Mouse (Mus musculus): ENCODE measurements around the gene Hk1.

Hk1 gene

DNA sequence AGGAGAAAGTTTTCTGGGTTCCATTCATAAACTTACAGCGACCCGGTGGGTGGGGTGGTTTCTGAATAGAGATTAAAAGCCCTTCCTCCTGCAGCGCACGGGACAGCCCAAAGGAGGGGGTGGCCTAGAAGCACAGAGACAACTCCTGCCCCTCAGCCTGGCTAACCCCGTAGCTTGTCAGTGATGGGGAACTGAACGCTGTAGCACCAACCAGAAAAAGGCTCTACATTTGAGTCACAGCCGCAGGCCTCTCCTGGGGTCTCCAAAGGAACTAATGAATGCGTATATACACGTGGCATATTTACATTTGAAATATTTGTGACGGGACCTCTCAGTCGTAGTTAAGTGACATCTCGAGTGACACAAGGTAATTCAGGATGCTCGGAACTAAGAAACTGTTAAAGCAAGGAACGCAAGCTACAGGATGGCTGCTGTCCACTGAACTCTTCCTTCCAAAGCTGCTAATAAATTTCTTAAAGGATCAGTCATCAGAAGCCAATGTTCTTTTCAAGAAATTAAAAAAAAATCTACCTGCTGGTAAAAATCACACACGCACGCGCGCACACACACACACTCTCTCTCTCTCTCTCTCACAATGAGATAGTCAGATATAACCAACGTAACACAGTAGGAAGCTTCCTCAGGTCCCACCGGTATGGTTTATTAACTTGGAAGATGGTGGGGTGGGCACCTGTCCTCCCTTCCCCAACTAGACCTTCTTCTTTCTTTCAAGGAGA is 44.9 kb downstream of the Hk1 start:
- TF ChIP-seq GATA4 (IDR thresholded peaks at IDR 0.05; ENCODE audit: insufficient replicate concordance, low read length) = no peak

DNA sequence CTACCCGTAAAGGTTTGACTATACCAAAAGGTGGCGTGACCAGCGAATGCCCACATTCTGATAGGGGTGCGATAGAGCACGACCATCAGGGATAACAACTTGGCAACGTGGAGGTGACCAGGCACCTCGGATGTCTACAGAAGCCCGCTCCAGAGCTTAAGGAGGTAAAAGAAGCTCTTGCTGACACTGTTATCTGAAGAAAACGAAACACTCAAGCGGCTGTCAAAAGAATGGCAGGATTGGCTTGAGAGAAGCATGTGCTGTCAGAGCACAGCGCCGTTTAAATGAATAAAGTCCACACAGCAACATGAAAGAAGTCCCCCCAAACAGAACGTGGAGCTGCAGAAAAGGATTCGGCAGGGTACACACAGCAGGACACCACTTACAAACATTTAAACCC is 46.4 kb downstream of the Hk1 start:
- TF ChIP-seq GATA4 (IDR thresholded peaks at IDR 0.05; ENCODE audit: insufficient replicate concordance, low read length) = no peak

DNA sequence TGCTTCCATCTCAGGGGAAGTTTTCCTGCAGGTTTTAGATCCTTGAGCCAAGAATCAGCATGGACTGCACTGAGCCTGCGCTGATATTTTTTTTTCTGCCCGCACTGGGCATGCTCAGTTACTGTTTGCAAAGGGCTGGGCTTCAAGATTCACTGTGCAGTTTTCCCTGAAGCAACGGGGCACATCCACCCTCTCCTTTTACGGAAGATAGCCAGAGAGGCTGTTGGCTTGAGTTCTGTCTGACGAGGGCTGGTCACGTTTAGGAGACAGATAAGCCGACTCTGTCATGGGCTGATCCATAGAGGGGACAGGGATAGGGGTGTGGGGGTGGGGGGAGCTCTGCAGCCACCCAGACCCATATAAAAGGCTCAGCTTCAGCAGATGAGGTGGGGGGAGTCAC is 47.2 kb downstream of the Hk1 start:
- no peak for TF ChIP-seq GATA4 (IDR thresholded peaks at IDR 0.05; ENCODE audit: insufficient replicate concordance, low read length)

DNA sequence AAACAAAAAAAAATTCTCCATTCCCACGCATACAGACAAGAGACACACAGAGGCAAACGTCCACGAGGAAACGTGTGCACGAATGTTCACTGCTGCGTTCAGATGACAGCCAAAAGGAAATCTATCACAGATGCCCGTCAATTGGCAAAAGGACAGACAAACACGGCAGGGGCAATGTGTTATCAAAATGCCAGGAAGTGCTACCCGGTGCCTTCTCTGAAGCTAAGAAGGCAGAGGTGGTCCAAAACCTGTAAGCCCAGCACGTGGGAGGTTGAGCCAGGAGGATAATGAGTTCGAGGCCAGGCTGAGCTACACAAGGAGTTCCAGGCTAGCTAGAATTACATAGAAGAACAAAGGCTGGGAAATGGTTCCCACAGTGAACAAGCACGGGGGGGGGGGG is 47.9 kb downstream of the Hk1 start:
- TF ChIP-seq GATA4 (IDR thresholded peaks at IDR 0.05; ENCODE audit: insufficient replicate concordance, low read length) = no peak

DNA sequence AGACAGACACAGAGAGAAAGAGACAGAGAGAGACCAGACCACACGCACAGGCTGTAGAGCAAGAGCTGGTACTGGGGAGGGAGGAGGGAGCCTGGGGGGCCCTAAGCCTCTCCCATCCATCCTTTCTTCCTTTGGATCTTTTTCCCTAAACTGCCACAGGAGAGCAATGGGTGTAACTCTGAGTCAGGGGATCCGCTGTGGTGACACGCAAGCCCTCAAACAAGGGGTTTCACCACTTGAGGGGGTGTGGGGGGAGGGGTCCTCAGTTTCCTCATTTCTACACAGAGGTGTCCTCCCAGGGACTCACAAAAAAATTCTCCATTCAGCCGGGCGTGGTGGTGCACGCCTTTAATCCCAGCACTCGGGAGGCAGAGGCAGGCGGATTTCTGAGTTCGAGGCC is 48.4 kb downstream of the Hk1 start:
- no peak for TF ChIP-seq GATA4 (IDR thresholded peaks at IDR 0.05; ENCODE audit: insufficient replicate concordance, low read length)

DNA sequence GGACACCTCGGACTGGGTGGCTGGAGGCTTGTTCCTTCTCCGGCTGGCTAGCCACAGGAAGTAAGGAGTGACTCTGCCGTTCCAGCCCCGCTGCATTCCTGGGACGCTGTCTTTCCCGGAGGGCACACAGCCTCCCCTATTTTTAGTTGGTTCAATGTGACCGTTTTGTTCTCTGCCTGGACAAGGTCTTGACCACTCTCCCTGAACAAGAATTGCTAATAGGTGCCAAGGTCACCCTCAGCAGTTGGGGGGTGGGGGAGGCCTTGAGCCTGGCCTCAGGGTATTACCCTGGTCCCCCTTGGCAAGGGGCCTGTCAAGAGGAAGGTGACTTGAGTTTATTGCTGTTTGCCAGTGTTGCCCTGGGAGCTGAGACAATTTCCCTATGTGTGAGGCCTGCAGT is 49.9 kb downstream of the Hk1 start:
- no peak for TF ChIP-seq GATA4 (IDR thresholded peaks at IDR 0.05; ENCODE audit: insufficient replicate concordance, low read length)

DNA sequence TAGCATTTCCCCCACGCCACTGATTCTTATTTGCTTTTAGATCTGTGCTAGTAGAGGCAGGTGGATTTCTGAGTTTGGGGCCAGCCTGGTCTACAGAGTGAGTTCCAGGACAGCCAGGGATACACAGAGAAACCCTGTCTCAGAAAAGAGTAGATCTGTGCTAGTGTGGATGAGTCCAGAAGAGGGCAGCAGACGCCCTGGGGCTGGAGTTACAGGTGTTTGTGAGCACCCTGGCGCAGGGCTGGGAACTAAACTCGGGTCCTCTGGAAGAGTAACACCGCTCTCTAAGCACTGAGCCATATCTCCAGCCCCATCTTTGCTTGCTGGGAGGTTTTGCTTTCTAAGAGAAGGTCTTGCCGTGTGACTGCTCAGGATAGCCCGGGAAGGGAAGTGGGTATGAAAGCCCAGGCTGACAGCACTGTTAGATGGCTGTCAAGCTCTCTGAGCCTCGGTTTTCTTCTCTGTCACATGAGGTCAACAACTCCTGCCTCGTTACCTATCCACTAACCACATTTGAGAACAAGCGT is 50.8 kb downstream of the Hk1 start:
- no peak for TF ChIP-seq GATA4 (IDR thresholded peaks at IDR 0.05; ENCODE audit: insufficient replicate concordance, low read length)

DNA sequence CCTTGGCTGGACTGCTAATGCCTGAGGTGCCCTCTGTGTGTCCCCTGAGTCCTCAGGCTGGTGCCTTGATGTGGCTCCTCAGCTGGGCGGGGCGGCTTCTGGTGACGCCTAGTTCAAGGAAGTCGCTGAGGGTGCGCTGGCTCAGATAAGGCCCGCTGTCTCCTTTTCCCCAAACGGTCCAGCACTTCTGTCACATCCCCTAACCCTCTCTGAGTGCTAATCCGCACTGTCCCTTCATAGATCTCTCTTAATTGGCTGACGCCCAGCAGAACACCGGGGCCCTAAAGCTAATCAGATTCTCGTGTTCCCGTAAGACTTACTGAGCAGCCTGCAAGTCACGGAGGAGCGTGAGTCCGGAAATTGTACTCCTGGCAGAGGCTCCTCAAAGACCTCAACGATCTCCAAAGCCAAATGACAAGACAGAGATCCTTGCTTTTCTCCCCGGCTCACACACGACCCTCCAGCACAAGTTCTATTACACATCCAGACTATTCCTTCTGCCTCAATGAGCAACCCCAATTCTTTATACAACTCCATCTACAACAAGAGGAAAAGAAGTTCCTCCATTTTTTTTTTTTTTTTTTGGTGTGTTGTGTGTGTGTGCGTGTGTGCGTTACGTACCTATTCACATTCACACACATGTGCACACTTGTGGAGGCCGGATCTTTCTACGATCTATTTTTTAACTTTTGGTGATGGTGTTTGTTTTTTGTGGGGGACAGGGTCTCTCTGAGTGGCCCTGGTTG is 52.0 kb downstream of the Hk1 start:
- TF ChIP-seq GATA4 (IDR thresholded peaks at IDR 0.05; ENCODE audit: insufficient replicate concordance, low read length) = peak; percentile 41; the same call in 1 of the 2 replicates

DNA sequence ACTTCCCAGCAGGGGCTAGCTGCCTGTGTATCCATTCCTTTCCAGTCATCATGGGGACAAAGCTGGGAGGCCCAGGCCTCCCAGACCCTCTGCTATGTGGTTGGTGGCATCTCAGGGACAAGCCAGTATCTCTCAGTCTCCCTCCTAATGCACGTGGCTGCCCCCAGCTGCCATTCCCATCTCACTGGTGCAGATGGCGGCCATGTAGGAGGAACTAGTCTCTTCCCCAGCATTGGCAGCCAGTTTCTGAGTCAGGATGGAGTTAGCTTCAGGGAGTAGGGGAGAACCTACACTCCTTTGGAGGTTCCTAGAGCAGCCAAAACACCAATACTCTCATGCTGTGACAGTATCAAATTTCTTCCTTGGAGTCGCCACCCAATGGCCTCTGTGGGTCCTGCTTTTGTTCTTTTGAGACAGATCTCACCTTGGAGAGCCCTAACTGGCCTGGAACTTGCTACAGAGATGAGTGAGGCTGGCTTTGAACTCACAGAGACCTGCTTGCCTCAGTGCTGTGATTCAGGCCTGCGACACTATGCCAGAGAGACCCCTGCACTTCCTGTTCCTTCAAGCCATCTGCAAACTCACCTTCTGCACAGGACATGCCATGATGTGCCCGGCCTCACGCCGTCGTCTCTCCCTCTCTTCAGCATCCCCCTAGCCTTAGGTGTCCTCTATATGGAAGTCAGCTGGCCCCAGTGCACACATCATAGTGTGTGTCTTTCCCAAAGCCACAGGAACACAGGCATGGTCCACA is 52.7 kb downstream of the Hk1 start:
- no peak for TF ChIP-seq GATA4 (IDR thresholded peaks at IDR 0.05; ENCODE audit: insufficient replicate concordance, low read length)

DNA sequence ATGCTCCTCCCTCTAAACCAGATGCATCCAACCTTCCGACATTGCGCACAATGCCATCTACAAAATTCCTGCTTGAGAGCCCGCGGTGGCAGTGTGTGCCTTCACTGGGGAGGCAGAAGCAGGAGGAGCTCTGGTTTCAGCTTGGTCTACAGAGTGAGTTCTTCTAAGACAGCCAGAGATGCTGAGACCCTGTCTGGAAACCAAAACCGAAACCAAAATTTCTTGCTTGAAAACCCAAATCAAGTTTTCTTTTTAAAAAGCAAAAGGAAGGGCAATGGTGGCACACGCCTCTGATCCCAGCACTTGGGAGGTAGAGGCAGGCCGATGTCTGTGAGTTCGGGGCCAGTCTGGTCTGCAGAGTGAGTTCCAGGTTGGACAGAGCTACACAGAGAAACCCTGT is 53.7 kb downstream of the Hk1 start:
- TF ChIP-seq GATA4 (IDR thresholded peaks at IDR 0.05; ENCODE audit: insufficient replicate concordance, low read length) = no peak

DNA sequence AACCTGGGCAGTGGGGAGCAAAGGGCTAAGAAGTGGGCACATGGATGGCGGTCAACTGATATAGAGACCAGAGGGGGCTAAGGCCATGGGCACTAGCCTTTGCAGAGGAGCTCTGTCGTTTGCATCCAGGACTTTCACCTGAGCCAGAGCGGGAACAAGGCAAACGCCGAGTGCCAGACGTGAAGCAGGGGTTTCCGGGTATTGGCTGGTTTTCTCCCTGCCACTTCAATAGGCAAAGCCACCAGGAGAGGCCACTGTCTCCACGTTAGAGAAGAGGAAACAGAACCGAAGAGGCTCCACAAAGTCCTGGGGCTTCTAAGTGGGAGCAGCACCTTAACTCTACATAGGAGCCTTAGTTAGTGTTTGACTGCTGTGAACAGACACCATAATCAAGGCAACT is 58.3 kb downstream of the Hk1 start:
- no peak for TF ChIP-seq GATA4 (IDR thresholded peaks at IDR 0.05; ENCODE audit: insufficient replicate concordance, low read length)

DNA sequence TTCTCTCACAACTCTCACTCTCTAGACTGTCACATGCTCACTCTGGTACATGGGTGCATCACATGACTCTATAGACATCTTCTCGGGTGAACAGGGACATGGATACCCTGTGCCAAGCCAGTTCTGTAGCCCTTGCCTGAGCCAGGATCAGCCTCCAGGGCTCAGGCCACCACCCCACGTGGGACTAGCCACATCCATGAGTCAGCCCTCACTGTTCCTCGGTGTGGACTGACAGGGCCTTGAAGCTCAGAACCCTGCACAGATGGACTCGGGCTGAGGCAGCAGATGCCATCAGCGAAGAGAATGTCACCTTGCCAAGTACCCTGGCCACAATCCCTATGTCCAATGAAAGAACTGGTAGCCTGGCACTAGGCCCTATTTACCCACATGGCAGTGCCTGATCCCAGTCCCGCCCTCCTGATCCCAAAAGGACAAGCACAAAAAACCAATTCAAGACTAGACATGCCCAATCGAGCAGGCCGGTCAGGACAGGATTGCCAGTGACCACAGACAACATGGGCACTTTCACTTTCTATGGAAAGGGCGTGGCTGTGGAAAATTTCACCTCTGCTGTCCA is 59.2 kb downstream of the Hk1 start:
- no peak for TF ChIP-seq GATA4 (IDR thresholded peaks at IDR 0.05; ENCODE audit: insufficient replicate concordance, low read length)

DNA sequence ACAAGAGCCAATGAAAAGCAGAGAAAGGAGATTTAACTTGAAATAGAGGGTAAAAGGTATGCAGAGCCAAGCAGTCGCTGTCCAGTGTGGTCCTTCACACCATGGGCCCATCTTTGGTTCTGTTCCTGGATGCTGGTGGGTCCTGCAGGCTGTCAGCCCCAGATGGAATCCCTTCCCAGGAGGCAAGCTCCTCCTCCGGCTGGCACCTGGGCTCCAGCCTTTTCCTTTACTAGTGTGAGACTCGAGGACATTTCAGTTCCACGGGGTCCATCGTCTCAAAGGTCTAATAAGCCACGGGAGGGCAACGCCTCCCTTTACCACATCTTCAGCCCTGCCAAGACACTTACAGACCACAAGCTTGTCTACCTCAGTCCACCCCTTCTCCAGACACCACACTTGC is 60.6 kb downstream of the Hk1 start:
- no peak for TF ChIP-seq GATA4 (IDR thresholded peaks at IDR 0.05; ENCODE audit: insufficient replicate concordance, low read length)

DNA sequence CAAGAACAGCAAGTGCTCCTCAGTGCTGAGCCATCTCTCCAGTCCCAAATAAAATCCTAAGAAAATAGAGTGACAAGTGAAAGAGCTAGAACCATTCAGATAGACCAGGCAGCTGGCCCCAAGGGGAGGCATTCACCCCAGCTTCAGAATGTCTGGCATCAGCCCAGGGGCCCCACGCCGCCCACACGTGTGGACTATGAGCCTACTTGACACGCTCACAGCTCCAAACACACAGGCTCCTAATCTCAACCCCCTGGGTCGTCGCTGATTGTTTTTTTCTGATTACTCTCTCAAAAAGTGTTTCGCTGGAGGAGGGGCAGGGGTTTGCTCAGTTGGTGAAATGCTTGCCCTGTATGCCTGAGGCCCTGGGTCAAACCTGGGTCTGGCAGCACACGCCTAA is 63.2 kb downstream of the Hk1 start:
- TF ChIP-seq GATA4 (IDR thresholded peaks at IDR 0.05; ENCODE audit: insufficient replicate concordance, low read length) = no peak

DNA sequence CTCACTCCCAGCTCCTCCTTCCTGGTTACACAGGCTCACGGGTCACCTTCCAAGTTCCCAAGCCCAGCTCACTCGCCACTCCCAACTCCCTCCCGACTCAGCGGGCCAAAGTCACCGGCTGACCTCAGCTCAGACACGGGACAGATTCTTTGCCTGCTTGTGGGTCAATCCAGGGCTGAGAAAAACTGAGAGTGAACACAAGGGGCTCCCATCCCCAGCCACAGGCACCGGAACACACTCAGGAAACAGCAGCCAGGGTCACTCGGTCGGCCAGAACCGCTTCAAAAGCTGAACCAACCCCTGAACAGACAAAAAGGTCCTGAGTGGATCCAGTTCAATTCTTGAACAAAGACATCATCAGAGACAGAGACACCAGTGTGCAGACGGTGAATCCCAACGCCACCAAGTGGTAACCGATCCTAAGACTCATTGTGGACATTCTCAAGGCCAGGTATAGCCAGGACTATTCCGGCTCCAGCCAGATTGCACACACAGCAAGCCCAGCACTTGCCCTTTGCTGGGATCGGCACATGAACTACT is 65.8 kb downstream of the Hk1 start:
- no peak for TF ChIP-seq GATA4 (IDR thresholded peaks at IDR 0.05; ENCODE audit: insufficient replicate concordance, low read length)

Measured in liver, adult (tissue).